Mouse (Mus musculus): ENCODE data around the gene Ap3m1. TPM values are rescaled to one million over a fixed set of nuclear protein-coding genes. Genes with fewer than 3 reads are reported as not detected.

The Ap3m1 gene
- polyA plus RNA-seq, 1 experiment from 2014 or later, result 99.9 TPM

DNA sequence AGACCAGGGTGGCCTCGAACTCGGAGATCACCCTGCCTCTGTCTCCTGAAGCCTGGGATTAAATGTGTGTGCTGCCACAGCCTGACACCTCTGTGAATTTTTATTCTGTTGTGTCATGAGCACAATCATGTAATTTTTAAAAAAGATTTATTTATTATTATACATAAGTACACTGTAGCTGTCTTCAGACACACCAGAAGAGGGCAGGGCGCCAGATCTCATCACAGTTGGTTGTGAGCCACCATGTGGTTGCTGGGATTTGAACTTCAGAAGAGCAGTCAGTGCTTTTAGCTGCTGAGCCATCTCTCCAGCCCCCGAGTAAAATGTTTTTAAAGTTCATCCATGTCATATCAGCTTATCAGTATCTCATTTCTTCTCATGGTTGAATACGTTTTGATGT, 33.4 kb upstream of the Ap3m1 start:
- H3K4me1 ChIP-seq, result peaks cover 23% of the 10 kb centered on the region
- 88% methylated on average over 5 of the region's 5 CpGs for WGBS
- H3K9me3 ChIP-seq, result no peaks in the 10 kb centered on the region
- no peaks in the 10 kb centered on the region for H3K27me3 ChIP-seq (ENCODE audit: poor library complexity, severe bottlenecking)
- H3K4me3 ChIP-seq, result no peak overlapping the region
- H3K27ac ChIP-seq, result no peak overlapping the region
- no peaks in the 10 kb centered on the region; the same call in none of the 2 replicates for H3K36me3 ChIP-seq (replicated peaks)
- no peak for DNase-seq (ENCODE audit: extremely low spot score, low spot score)

DNA sequence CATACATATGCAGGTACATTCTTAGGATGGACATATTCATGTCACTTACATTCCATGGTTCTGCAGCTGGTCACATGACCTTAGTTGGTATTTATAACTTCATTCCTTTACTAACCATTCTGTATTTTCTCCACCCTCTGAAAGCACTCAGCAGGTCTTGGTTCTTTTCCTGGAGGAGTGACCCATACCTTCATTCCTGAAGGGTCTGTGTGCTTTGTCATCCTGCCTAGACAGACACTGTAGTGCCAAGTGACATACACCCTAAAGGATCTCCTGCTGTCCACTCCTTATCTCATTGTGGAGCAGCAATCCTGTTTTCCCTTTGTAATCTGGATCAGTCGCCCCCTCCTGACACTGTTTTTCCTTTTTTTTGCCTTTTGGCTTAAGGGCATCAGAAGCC, 30.5 kb upstream of the Ap3m1 start:
- no peaks in the 10 kb centered on the region; the same call in none of the 2 replicates for H3K36me3 ChIP-seq (replicated peaks)
- H3K27me3 ChIP-seq (ENCODE audit: poor library complexity, severe bottlenecking), result no peaks in the 10 kb centered on the region
- H3K27ac ChIP-seq, result no peak overlapping the region
- WGBS, result 46% methylated on average over 1 of the region's 1 CpGs
- DNase-seq (ENCODE audit: extremely low spot score, low spot score), result no peak
- no peaks in the 10 kb centered on the region for H3K9me3 ChIP-seq
- peaks cover 13% of the 10 kb centered on the region for H3K4me1 ChIP-seq
- no peak overlapping the region for H3K4me3 ChIP-seq

DNA sequence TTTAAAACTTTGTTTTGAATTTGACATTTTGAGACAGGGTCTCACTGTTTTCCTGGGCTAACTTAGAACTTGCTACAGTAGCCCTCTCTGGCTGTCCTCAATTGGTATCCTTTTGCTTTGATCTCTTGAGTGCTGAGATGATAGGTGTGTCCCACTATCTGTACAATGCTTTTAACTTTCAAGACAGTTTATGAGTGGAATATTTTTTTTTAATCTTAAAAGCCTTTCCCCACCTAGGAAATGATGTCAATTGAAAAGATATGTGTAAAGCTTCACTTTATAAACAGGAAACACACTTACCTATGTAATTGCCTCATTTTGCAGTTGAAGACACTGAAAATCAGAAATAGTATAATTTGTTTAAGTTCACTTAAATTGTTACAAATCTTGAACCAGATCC, 26.2 kb upstream of the Ap3m1 start:
- no peak for DNase-seq (ENCODE audit: extremely low spot score, low spot score)
- Histone ChIP-seq H3K36me3 (replicated peaks) (no peaks in the 10 kb centered on the region; the same call in 1 of the 2 replicates), H3K9me3 (no peaks in the 10 kb centered on the region), H3K27me3 (ENCODE audit: poor library complexity, severe bottlenecking) (no peaks in the 10 kb centered on the region), H3K4me1 (peaks cover 21% of the 10 kb centered on the region), H3K27ac (no peak overlapping the region), H3K4me3 (no peak overlapping the region)

DNA sequence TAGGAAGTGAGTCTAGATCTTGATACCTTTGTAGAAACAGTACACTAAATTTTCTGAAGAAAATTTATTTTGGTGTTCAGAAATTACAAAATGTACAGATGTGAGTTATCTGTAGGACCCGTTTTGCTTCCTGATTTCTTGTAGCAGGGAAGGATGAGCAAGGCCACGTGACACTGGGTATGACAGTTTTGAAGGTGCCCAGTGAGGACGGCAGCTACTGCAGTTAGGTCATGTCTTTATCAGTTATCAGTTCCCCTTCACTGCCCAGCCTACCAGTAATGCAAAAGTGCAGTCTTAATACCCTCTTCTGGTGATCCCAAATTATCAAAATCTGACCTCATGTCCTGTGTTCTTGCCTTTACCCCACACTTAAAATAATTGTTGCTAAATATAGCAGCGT, 25.6 kb upstream of the Ap3m1 start:
- peaks cover 21% of the 10 kb centered on the region for H3K4me1 ChIP-seq
- no peaks in the 10 kb centered on the region for H3K36me3 ChIP-seq (replicated peaks)
- H3K9me3 ChIP-seq, result no peaks in the 10 kb centered on the region
- DNase-seq (ENCODE audit: extremely low spot score, low spot score), result no peak
- WGBS, result 88% methylated on average over 4 of the region's 4 CpGs
- H3K27me3 ChIP-seq (ENCODE audit: poor library complexity, severe bottlenecking), result no peaks in the 10 kb centered on the region
- H3K4me3 ChIP-seq, result no peak overlapping the region
- H3K27ac ChIP-seq, result no peak overlapping the region

DNA sequence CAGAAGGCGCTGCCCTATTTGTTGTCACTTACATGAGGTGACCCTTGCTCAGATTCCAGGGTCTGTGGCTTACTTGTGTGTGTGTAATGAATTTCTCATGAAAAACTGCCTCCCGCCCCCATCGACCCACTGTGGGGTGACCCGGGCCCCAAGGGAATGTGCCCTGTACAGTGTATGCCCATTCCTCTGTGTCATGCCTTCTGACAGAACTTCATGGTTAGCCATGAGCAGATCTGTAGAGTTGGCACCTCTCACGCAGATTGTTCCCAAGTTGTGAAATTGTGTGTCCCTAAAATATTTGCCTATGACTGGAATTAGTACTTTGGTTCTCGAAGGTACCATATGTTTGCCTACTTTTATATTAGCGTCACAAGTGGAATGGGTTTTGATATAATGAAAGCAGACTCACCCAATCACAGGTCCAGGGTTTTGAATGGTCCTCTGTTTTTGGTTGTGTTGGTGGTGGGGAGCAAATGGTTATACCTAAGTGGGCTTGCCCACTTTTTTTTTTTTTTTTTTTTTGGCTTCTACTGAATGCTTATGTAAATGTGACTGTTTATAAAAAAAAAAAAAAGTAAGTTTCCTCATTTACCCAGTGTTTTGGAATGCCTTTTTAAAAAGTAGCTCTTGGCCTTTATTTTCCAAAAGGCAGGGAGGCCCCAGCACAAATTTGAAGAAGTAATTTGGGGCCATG, 24.3 kb upstream of the Ap3m1 start:
- H3K4me3 ChIP-seq, result peak overlapping the region; percentile 75
- no peaks in the 10 kb centered on the region for H3K27me3 ChIP-seq (ENCODE audit: poor library complexity, severe bottlenecking)
- no peaks in the 10 kb centered on the region for H3K9me3 ChIP-seq
- H3K4me1 ChIP-seq, result peaks cover 21% of the 10 kb centered on the region
- no peak for DNase-seq (ENCODE audit: extremely low spot score, low spot score)
- peak overlapping the region; percentile 87 for H3K27ac ChIP-seq
- H3K36me3 ChIP-seq (replicated peaks), result no peaks in the 10 kb centered on the region
- 51% methylated on average over 7 of the region's 7 CpGs for WGBS

DNA sequence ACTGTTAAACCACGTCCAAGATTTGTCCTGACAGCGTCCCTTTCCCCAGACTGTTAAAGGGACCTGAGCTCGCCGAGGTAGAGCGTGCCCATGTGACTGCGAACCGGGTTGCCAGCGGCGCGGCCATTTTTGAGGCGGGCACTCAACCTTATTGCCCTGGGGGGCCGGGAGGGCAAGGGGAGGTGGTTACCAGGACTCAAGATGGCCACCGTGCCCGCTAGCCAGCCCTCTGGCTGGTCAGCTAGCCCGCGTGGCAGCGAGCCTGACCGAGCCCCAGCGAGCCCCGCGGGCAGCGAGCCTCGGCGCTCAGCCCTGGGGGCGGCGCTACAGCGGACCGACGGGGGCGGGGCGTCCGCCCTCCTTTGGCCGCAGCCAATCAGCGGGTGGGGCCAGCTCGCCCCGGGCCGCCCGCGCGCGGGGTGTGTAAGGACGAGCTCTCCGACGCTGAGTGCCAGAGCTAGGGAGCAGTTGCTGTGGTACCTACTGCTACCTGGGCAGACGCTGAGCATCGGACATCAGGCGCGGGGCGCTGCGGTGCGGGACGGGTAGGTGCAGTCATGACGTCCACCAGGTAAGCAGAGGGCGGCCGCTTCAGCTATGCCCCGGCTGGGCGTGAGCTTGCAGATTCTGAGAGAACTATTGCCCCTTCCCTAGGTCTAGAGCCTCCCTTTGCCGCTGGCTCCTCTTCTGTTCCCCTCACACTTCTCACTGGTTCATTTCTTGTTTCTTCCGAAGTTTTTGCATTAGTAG, 23.6 kb upstream of the Ap3m1 start:
- Histone ChIP-seq H3K36me3 (replicated peaks) (no peaks in the 10 kb centered on the region), H3K9me3 (no peaks in the 10 kb centered on the region), H3K4me3 (peak overlapping the region; percentile 75), H3K27me3 (ENCODE audit: poor library complexity, severe bottlenecking) (no peaks in the 10 kb centered on the region), H3K4me1 (peaks cover 21% of the 10 kb centered on the region), H3K27ac (peak overlapping the region; percentile 87)
- WGBS, result under 1% methylated on average over 59 of the region's 59 CpGs
- peak; percentile 86 for DNase-seq (ENCODE audit: extremely low spot score, low spot score)

DNA sequence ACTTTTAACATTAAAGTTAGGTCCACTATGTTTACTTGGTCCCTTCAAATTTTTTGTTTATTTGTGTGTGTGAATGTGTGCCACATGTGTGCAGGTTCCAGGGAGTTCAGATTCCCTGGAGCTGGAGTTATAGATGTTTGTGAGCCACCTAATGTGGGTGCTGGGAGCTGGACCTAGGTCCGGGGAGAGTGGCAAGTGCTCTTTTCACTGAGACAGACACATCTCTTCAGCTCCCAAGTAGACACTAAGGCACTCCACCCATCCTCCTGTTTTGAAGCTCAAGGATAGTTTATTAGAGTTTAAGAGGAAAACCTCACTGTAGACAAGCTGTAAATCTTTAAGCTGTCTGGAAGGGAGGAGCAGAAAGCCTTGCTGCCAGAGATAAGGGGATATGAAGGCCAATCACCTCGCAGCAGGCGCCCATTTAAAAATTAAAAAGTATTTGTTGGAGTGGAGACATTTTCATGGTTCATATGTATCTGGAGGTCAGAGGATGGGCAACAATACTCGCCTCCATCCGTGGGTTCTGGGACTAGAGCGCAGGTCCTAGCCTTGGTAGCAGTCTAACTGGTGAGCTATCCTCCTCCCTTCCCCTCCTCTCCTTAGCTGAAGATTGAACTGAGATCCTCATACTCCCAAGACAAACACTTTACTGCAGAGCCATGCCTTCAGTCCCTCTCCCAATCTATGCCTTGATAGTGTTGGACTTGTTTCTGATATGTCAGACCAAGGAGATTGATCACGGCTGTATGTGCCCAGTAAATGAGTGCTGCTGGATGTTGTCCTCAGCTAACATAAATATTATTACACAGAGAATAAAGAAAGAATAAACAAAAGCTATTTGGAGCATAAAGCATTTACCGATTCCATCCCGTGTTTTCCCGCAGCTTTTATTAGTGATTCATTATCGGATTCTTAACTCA, 22.4 kb upstream of the Ap3m1 start:
- WGBS, result 69% methylated on average over 11 of the region's 11 CpGs
- no peaks in the 10 kb centered on the region for H3K27me3 ChIP-seq (ENCODE audit: poor library complexity, severe bottlenecking)
- H3K4me3 ChIP-seq, result peak overlapping the region; percentile 75
- 0 out of 2 replicates have a peak overlapping the region, but pooled peaks have one; percentile 5 for H3K27ac ChIP-seq
- H3K36me3 ChIP-seq (replicated peaks), result no peaks in the 10 kb centered on the region
- H3K9me3 ChIP-seq, result no peaks in the 10 kb centered on the region
- no peak for DNase-seq (ENCODE audit: extremely low spot score, low spot score)
- peaks cover 21% of the 10 kb centered on the region for H3K4me1 ChIP-seq

DNA sequence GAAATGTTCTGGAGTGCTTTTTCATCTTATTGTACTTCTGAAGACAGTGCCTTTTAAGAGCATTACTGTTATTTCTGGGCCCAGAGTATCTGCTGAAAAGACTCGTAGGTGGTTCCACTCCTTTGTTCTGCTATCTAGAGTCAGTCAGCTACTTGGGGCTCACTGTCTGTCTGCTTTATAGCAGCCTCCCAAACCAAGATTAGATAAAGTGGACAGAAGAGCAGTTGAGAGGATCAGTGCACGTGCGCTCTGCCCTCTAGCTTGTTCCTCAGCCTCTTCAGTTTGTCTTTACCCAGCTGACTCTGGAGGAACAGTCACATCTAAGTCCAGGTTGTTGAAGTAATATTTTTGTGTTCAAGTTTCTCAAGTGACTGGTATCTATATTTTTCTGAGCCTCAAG, 21.7 kb upstream of the Ap3m1 start:
- Histone ChIP-seq H3K27me3 (ENCODE audit: poor library complexity, severe bottlenecking) (no peaks in the 10 kb centered on the region), H3K4me3 (no peak overlapping the region), H3K36me3 (replicated peaks) (no peaks in the 10 kb centered on the region), H3K4me1 (peaks cover 21% of the 10 kb centered on the region), H3K27ac (no peak overlapping the region), H3K9me3 (no peaks in the 10 kb centered on the region)
- no peak for DNase-seq (ENCODE audit: extremely low spot score, low spot score)
- 74% methylated on average over 3 of the region's 3 CpGs for WGBS

DNA sequence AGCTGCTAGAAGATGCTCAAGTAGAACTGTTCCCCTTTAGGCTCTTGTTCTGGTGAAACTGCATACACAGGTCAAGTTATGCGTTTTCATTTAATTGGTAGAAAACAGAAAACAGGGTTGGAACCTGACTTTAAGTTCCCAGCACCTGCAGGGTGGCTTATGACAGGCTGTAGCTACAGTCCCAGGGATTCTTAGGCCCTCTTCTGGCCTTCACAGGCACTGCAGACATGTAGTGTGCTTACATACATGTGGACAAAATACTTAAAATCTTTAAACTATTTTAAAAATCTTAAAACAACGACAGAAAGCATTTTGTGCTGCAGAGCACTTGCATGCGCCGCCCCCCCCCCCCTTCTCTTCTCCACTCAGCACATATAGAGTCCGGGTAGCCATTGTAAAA, 17.3 kb upstream of the Ap3m1 start:
- no peaks in the 10 kb centered on the region for H3K4me1 ChIP-seq
- H3K27ac ChIP-seq, result no peak overlapping the region
- no peak overlapping the region for H3K4me3 ChIP-seq
- H3K36me3 ChIP-seq (replicated peaks), result peaks cover 7% of the 10 kb centered on the region; the same call in 1 of the 2 replicates
- DNase-seq (ENCODE audit: extremely low spot score, low spot score), result no peak
- no peaks in the 10 kb centered on the region for H3K9me3 ChIP-seq
- H3K27me3 ChIP-seq (ENCODE audit: poor library complexity, severe bottlenecking), result no peaks in the 10 kb centered on the region
- 90% methylated on average over 5 of the region's 5 CpGs for WGBS

DNA sequence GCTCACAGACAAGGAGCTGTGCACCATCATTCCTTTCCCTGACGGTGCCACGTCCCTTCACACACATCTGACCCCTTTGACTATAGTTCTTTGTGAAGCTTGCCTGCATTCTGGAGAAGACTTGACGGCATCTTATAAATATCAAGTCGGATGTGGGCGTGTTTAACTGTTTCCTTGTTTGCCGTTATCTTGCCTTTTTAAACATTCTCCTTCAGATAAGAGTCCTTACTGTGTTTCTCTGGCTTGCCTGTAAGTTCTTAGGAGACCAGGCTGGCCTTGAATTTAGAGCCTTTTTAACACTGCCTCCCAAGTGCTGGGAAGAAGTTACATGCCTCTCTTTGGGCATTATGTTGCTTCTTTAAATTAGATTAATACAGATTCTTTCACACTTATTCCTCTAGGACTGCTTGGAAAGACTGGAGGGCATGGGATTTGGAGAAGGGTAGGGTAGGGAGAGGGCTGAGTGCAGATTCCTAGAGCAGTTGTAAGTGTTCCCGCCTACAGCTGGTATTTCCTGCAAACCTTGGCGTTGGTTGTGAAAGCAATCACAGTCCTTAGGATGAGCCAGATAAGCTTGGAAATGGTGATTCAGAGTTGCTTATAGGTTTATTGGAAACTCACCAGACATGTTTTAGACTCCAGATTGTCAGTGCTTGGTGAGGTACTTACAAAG, 13.3 kb upstream of the Ap3m1 start:
- H3K27ac ChIP-seq, result no peak overlapping the region
- no peaks in the 10 kb centered on the region for H3K4me1 ChIP-seq
- no peak for DNase-seq (ENCODE audit: extremely low spot score, low spot score)
- H3K36me3 ChIP-seq (replicated peaks), result peaks cover 7% of the 10 kb centered on the region; the same call in 1 of the 2 replicates
- H3K4me3 ChIP-seq, result no peak overlapping the region
- H3K9me3 ChIP-seq, result no peaks in the 10 kb centered on the region
- WGBS, result 82% methylated on average over 8 of the region's 8 CpGs
- no peaks in the 10 kb centered on the region for H3K27me3 ChIP-seq (ENCODE audit: poor library complexity, severe bottlenecking)

DNA sequence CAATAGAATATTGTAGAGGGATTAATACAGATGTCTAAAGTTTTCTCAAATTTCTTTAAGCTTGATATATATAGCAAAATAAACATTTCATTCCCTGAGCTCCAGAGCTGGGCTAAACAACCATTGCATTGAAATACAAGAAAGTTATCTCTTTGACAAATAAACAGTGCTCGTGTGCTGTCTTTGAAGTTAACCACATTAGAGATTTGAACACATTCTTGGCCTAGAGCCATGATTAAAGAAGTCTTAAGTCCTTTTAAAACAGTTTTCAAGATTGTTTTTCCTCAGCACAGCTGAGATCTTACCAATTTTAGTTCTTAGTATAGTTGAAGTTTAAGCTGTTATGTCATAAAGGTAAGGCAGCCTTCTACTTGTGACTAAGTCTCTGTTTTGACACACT, 12.0 kb upstream of the Ap3m1 start:
- Histone ChIP-seq H3K9me3 (no peaks in the 10 kb centered on the region), H3K4me3 (no peak overlapping the region), H3K4me1 (no peaks in the 10 kb centered on the region), H3K27me3 (ENCODE audit: poor library complexity, severe bottlenecking) (no peaks in the 10 kb centered on the region), H3K36me3 (replicated peaks) (peaks cover 7% of the 10 kb centered on the region; the same call in 1 of the 2 replicates), H3K27ac (no peak overlapping the region)
- no peak for DNase-seq (ENCODE audit: extremely low spot score, low spot score)
- WGBS, result 61% methylated on average over 1 of the region's 1 CpGs

DNA sequence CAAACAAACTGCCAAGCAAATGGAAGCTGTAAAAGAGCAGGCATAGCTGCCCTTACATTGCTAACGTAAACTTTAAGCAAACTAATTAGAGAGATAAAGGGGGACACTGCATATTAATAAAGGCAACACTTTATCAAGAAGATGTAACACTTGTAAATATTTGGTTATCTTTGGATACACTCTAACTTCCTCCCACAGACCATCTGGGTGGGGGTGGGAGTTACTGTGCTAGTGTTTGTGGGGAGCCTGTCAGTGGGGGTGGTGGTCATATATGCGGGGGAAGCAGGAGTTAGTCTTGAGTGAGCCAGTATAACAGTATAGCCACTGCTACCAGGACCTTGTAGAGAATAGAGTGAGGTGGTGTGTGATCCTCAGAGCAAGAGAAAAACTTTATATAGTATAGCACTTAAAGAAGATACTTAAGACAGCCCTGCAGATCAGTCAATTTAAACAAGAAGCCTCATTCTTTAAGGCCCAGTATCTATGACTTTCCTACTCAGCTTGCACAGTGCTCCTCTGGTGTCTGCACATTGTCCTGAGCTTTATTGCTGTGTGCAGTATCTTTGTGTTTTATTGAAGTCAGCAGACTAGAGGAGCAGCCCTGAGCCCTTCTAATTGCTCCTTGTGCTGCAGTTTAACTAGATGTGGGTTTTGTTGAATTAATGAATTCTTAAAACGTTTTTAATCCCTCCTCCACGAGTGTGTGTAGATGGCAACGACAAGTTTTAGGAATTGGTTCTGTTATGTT, 10.6 kb upstream of the Ap3m1 start:
- no peak for DNase-seq (ENCODE audit: extremely low spot score, low spot score)
- Histone ChIP-seq H3K9me3 (no peaks in the 10 kb centered on the region), H3K4me3 (no peak overlapping the region), H3K27ac (no peak overlapping the region), H3K4me1 (no peaks in the 10 kb centered on the region), H3K27me3 (ENCODE audit: poor library complexity, severe bottlenecking) (no peaks in the 10 kb centered on the region), H3K36me3 (replicated peaks) (peaks cover 4% of the 10 kb centered on the region; the same call in 1 of the 2 replicates)
- WGBS, result 86% methylated on average over 5 of the region's 5 CpGs

Measured in forebrain, embryonic 10.5 days (tissue).